Mouse (Mus musculus): ENCODE data around the gene Ltbp1. TPM values are rescaled to one million over a fixed set of nuclear protein-coding genes. Genes with fewer than 3 reads are reported as not detected.

Gene Ltbp1
- polyA plus RNA-seq, 1 experiment from 2014 or later = 2.5 TPM

DNA sequence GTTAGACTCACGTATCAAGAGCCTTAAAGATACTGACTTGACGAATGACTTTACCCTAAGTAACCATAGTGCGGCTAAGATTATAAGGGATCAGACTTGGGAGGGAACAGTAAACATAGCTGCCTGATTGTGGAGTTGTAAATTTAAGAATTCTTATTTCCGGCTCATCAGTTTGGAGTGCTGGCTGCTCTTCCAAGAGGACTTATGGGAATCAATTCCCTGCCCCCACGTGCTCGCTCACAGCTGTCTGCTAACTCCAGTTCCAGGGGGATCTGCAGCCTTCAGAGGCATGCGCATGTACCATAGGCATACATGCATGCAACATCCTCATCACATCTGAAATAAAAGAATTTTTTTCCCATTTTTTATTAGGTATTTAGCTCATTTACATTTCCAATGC lies 61.0 kb downstream of the Ltbp1 start:
- Histone ChIP-seq H3K9ac (replicated peaks; ENCODE audit: low read length) (no peak overlapping the region), H3K27ac (replicated peaks; ENCODE audit: low read depth, low read length) (no peak overlapping the region), H3K4me3 (replicated peaks; ENCODE audit: low read depth, low read length) (no peak overlapping the region), H3K27me3 (ENCODE audit: control insufficient read depth, insufficient read depth, low read length) (no peaks in the 10 kb centered on the region), H3K4me1 (ENCODE audit: control insufficient read depth, insufficient read depth, low read length) (0 out of 2 replicates have a peak, but pooled peaks cover 4% of the 10 kb centered on the region), H3K36me3 (ENCODE audit: control insufficient read depth, insufficient read depth, low read length) (no peaks in the 10 kb centered on the region), H3K9me3 (ENCODE audit: control insufficient read depth, low read length) (no peaks in the 10 kb centered on the region), H3K4me2 (ENCODE audit: low read length) (no peak overlapping the region)
- DNase-seq (no peak), ATAC-seq (ENCODE audit: low FRiP score, low TSS enrichment) (no peak)
- WGBS = 84% methylated on average over 7 of the region's 7 CpGs

DNA sequence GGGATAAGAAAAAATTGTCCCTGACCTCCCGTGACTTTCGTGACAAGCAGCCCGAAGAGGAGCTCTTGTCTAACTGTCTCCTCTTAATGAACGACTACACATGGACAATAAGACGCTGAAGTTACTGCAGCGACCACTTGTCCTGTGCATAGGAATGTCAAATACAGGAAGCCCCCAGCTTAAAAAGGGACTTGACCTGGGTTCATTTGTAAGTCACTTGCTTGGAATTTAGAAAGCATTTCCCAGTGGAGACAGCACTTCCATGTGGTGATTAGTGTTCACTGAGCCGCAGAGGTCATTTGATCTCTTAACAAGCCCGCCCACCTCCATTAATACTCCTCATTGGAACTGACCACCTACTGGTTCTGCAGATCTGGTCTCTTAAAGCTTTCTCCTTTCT lies 61.9 kb downstream of the Ltbp1 start:
- DNase-seq (no peak), ATAC-seq (ENCODE audit: low FRiP score, low TSS enrichment) (no peak)
- no peak overlapping the region for H3K9ac ChIP-seq (replicated peaks; ENCODE audit: low read length)
- H3K27ac ChIP-seq (replicated peaks; ENCODE audit: low read depth, low read length) = no peak overlapping the region
- no peaks in the 10 kb centered on the region for H3K27me3 ChIP-seq (ENCODE audit: control insufficient read depth, insufficient read depth, low read length)
- 0 out of 2 replicates have a peak, but pooled peaks cover 4% of the 10 kb centered on the region for H3K4me1 ChIP-seq (ENCODE audit: control insufficient read depth, insufficient read depth, low read length)
- H3K4me2 ChIP-seq (ENCODE audit: low read length) = no peak overlapping the region
- no peak overlapping the region for H3K4me3 ChIP-seq (replicated peaks; ENCODE audit: low read depth, low read length)
- WGBS = 6% methylated on average over 8 of the region's 8 CpGs
- no peaks in the 10 kb centered on the region for H3K9me3 ChIP-seq (ENCODE audit: control insufficient read depth, low read length)
- no peaks in the 10 kb centered on the region for H3K36me3 ChIP-seq (ENCODE audit: control insufficient read depth, insufficient read depth, low read length)

DNA sequence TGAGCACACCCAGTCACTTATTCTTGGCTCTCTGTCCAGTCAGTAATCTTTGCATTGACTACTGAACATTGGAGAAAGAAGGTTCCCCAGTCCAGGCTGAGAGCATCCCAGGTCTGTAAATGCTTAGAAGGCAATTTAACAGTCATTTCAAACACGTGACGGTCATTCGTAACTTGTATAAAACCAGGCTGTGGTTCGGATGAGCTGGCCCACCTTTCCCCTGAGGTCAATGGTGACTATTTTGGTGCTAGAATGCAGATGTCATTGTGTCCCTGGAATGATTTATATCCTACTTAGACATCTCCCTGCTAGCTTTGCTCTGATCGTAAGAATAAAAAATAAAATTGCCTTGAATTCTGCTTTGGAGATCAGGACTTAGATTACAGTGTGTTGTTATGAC lies 63.9 kb downstream of the Ltbp1 start:
- Histone ChIP-seq H3K9me3 (ENCODE audit: control insufficient read depth, low read length) (no peaks in the 10 kb centered on the region), H3K4me1 (ENCODE audit: control insufficient read depth, insufficient read depth, low read length) (0 out of 2 replicates have a peak, but pooled peaks cover 4% of the 10 kb centered on the region), H3K9ac (replicated peaks; ENCODE audit: low read length) (no peak overlapping the region), H3K27me3 (ENCODE audit: control insufficient read depth, insufficient read depth, low read length) (no peaks in the 10 kb centered on the region), H3K4me2 (ENCODE audit: low read length) (no peak overlapping the region), H3K4me3 (replicated peaks; ENCODE audit: low read depth, low read length) (no peak overlapping the region), H3K27ac (replicated peaks; ENCODE audit: low read depth, low read length) (no peak overlapping the region), H3K36me3 (ENCODE audit: control insufficient read depth, insufficient read depth, low read length) (no peaks in the 10 kb centered on the region)
- WGBS = 94% methylated on average over 5 of the region's 5 CpGs
- ATAC-seq (ENCODE audit: low FRiP score, low TSS enrichment) (no peak), DNase-seq (no peak)

DNA sequence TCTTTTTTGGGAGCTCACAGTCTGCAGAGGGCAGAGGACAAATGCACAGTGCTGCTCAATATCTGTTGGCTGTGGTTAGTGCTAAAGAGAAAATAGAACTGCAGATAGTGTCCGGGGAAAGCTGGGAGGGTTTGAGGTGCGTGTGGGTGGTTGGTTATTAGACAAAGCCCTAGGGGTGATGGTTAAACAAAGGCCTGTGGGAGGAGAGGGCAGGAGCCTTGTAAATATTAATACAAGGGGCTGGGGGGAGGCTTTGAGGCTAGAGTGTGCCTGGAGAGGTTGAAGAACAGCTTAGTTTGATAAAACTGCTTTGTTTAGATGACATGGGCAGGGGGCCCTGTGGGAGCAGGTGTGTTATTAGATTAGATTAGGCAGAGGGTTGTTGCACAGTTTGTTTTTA lies 65.8 kb downstream of the Ltbp1 start:
- Histone ChIP-seq H3K36me3 (ENCODE audit: control insufficient read depth, insufficient read depth, low read length) (no peaks in the 10 kb centered on the region), H3K27ac (replicated peaks; ENCODE audit: low read depth, low read length) (no peak overlapping the region), H3K9me3 (ENCODE audit: control insufficient read depth, low read length) (no peaks in the 10 kb centered on the region), H3K27me3 (ENCODE audit: control insufficient read depth, insufficient read depth, low read length) (no peaks in the 10 kb centered on the region), H3K4me2 (ENCODE audit: low read length) (no peak overlapping the region), H3K4me3 (replicated peaks; ENCODE audit: low read depth, low read length) (no peak overlapping the region), H3K4me1 (ENCODE audit: control insufficient read depth, insufficient read depth, low read length) (0 out of 2 replicates have a peak, but pooled peaks cover 4% of the 10 kb centered on the region), H3K9ac (replicated peaks; ENCODE audit: low read length) (no peak overlapping the region)
- DNase-seq (no peak), ATAC-seq (ENCODE audit: low FRiP score, low TSS enrichment) (no peak)
- WGBS = 6% methylated on average over 2 of the region's 2 CpGs

DNA sequence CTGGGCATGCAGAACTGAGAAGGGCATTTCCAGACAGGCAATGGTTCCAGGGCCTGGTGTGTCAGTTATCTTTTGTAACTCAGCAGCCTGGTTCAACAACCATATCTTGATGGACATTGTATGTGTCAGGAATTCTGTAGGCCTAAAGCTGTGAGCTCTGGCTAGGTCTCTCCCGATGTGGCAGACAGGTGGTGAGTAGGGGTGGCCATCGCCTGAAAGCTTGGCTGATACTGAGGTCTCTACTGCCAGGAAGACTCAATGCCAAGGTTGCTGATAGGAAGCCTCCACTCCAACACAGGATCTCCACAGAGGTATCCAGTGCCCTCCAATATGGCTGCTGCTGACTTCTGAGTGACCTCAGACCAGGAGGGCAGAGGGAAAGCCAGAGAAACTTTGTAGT lies 66.4 kb downstream of the Ltbp1 start:
- WGBS = 95% methylated on average over 2 of the region's 2 CpGs
- Histone ChIP-seq H3K4me2 (ENCODE audit: low read length) (no peak overlapping the region), H3K27ac (replicated peaks; ENCODE audit: low read depth, low read length) (no peak overlapping the region), H3K4me3 (replicated peaks; ENCODE audit: low read depth, low read length) (no peak overlapping the region), H3K9ac (replicated peaks; ENCODE audit: low read length) (no peak overlapping the region), H3K36me3 (ENCODE audit: control insufficient read depth, insufficient read depth, low read length) (no peaks in the 10 kb centered on the region), H3K27me3 (ENCODE audit: control insufficient read depth, insufficient read depth, low read length) (no peaks in the 10 kb centered on the region), H3K9me3 (ENCODE audit: control insufficient read depth, low read length) (no peaks in the 10 kb centered on the region), H3K4me1 (ENCODE audit: control insufficient read depth, insufficient read depth, low read length) (0 out of 2 replicates have a peak, but pooled peaks cover 4% of the 10 kb centered on the region)
- DNase-seq (no peak), ATAC-seq (ENCODE audit: low FRiP score, low TSS enrichment) (no peak)

DNA sequence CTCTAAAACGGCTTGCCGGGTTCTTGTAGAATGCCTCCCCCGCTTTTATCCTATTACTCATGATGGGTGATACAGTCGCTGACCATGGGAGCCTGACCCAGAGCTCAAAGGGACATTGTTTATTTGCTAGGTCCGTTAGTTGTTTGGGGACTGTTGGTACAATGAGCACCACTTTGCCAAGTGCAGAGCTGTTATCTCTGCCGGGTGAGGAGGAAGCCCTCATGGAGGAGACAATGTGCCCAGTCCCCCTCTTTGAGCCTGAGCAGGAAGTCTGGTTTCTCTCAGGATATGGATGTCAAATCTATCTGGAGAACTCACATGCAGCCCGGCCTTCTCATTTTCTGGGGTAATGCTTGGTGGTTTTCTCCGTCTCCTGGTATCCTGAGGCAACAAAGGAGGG lies 68.5 kb downstream of the Ltbp1 start:
- Histone ChIP-seq H3K9ac (replicated peaks; ENCODE audit: low read length) (no peak overlapping the region), H3K4me1 (ENCODE audit: control insufficient read depth, insufficient read depth, low read length) (0 out of 2 replicates have a peak, but pooled peaks cover 4% of the 10 kb centered on the region), H3K4me3 (replicated peaks; ENCODE audit: low read depth, low read length) (no peak overlapping the region), H3K36me3 (ENCODE audit: control insufficient read depth, insufficient read depth, low read length) (no peaks in the 10 kb centered on the region), H3K4me2 (ENCODE audit: low read length) (no peak overlapping the region), H3K9me3 (ENCODE audit: control insufficient read depth, low read length) (no peaks in the 10 kb centered on the region), H3K27ac (replicated peaks; ENCODE audit: low read depth, low read length) (no peak overlapping the region), H3K27me3 (ENCODE audit: control insufficient read depth, insufficient read depth, low read length) (no peaks in the 10 kb centered on the region)
- ATAC-seq (ENCODE audit: low FRiP score, low TSS enrichment) (no peak), DNase-seq (no peak)
- WGBS = 77% methylated on average over 8 of the region's 8 CpGs

DNA sequence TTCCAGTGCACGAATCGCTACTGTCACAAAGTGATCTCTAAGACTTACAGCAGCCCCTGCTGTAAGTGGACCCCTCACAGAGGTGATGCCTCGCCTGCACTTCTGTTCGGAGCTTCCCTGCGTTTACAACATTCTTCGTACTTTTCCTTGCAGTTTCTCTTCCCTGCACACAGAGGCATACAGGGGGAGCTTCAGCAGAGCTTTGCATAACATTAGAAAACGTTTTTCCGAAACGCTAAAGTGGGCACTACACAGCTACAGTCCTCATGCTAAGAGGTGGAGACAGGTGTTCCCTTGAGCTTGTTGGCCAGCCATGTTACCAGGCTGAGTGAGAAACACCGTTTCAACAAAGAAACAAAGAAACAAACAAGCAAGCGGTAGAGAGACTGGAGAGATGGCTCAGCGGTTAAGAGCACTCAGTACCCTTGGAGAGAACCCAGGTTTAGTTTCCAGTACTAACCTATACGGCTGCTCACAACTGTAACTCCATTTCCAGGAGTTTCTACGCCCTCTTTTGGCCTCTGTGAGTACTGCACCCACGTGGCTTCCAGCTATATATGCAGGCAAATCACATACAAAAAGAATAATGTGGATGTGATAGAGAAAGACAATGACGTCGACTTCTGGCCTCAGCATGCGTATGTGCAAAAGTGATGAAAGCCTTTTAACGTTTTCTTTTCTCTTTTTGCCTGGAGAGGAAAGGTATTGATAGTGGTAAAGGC lies 69.8 kb downstream of the Ltbp1 start:
- DNase-seq = peak; percentile 41
- ATAC-seq (ENCODE audit: low FRiP score, low TSS enrichment) = no peak
- Histone ChIP-seq H3K36me3 (ENCODE audit: control insufficient read depth, insufficient read depth, low read length) (no peaks in the 10 kb centered on the region), H3K27me3 (ENCODE audit: control insufficient read depth, insufficient read depth, low read length) (no peaks in the 10 kb centered on the region), H3K9ac (replicated peaks; ENCODE audit: low read length) (no peak overlapping the region), H3K4me3 (replicated peaks; ENCODE audit: low read depth, low read length) (no peak overlapping the region), H3K4me1 (ENCODE audit: control insufficient read depth, insufficient read depth, low read length) (0 out of 2 replicates have a peak, but pooled peaks cover 4% of the 10 kb centered on the region), H3K9me3 (ENCODE audit: control insufficient read depth, low read length) (no peaks in the 10 kb centered on the region), H3K4me2 (ENCODE audit: low read length) (no peak overlapping the region), H3K27ac (replicated peaks; ENCODE audit: low read depth, low read length) (no peak overlapping the region)
- 69% methylated on average over 19 of the region's 19 CpGs for WGBS

DNA sequence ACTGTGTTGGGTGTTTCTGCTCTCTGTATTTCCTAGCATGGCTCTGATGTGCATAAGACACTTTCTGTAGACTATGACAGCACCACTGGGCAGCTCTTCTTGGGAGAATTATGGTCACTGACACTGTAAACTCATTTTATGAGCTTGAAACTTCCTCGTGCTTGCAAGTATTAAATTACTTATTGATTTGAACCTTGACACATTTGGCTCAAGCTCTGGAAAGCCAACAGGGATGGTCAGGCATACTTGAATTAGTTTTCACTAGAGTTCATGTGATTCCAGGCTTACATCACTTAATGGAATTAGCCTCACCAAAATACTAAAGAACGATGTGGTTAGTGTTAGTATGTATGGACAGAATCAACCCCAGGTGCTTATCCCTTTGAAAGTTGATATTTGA lies 76.0 kb downstream of the Ltbp1 start:
- Histone ChIP-seq H3K4me3 (replicated peaks; ENCODE audit: low read depth, low read length) (no peak overlapping the region), H3K27ac (replicated peaks; ENCODE audit: low read depth, low read length) (no peak overlapping the region), H3K27me3 (ENCODE audit: control insufficient read depth, insufficient read depth, low read length) (no peaks in the 10 kb centered on the region), H3K4me1 (ENCODE audit: control insufficient read depth, insufficient read depth, low read length) (0 out of 2 replicates have a peak, but pooled peaks cover 4% of the 10 kb centered on the region), H3K9me3 (ENCODE audit: control insufficient read depth, low read length) (no peaks in the 10 kb centered on the region), H3K36me3 (ENCODE audit: control insufficient read depth, insufficient read depth, low read length) (no peaks in the 10 kb centered on the region), H3K4me2 (ENCODE audit: low read length) (no peak overlapping the region), H3K9ac (replicated peaks; ENCODE audit: low read length) (no peak overlapping the region)
- DNase-seq (no peak), ATAC-seq (ENCODE audit: low FRiP score, low TSS enrichment) (no peak)
- WGBS = 92% methylated on average over 2 of the region's 2 CpGs

DNA sequence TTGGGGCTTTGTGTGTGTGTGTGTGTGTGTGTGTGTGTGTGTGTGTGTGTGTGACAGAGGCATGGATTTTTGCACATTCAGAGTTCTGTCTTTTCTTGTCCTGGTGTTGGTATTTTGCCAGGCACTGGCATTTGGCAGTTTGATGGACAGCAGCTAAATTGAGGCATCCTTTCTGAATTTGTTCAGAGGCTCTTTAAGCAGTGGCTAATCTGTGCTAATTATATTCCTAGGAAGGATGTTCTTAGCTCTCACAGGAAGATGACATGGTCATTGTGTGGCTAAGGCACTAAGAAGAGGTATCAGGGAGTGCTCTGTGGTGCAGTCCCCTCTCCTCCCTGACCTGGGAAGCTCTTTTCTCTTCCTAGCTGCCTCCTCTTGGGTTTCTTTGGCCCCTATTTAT lies 77.1 kb downstream of the Ltbp1 start:
- Histone ChIP-seq H3K9me3 (ENCODE audit: control insufficient read depth, low read length) (no peaks in the 10 kb centered on the region), H3K27ac (replicated peaks; ENCODE audit: low read depth, low read length) (no peak overlapping the region), H3K27me3 (ENCODE audit: control insufficient read depth, insufficient read depth, low read length) (no peaks in the 10 kb centered on the region), H3K4me1 (ENCODE audit: control insufficient read depth, insufficient read depth, low read length) (0 out of 2 replicates have a peak, but pooled peaks cover 4% of the 10 kb centered on the region), H3K4me2 (ENCODE audit: low read length) (no peak overlapping the region), H3K4me3 (replicated peaks; ENCODE audit: low read depth, low read length) (no peak overlapping the region), H3K9ac (replicated peaks; ENCODE audit: low read length) (no peak overlapping the region), H3K36me3 (ENCODE audit: control insufficient read depth, insufficient read depth, low read length) (no peaks in the 10 kb centered on the region)
- ATAC-seq (ENCODE audit: low FRiP score, low TSS enrichment) (peak; percentile 34; the same call in 1 of the 2 replicates), DNase-seq (peak; percentile 45)

Data from midbrain, embryonic 14.5 days (tissue).